Mouse (Mus musculus) c-Kit-negative CD71-positive TER-119-positive erythroid progenitor cells, embryonic 14.5 days (primary cell): Measurements from ENCODE around the gene Fbxw8.

ENCODE experiments used
- DNase-seq: peaks from one replicate; pipeline ENCODE4 v3.0.0-alpha.2; 2013; ENCODE audit warnings: low read depth, low spot score

The Fbxw8 gene

GRCm38 (mm10) chr5:118045385-118045784 lies 109.9 kb downstream of the Fbxw8 start:
- no peak for DNase-seq

GRCm38 (mm10) chr5:118044907-118045306 lies 110.4 kb downstream of the Fbxw8 start:
- DNase-seq: no peak

GRCm38 (mm10) chr5:118043761-118044160 lies 111.5 kb downstream of the Fbxw8 start:
- DNase-seq: no peak

- no peak for DNase-seq
Measured at GRCm38 (mm10) chr5:118042599-118042998, 112.7 kb downstream of the Fbxw8 start.

- no peak for DNase-seq
Measured at GRCm38 (mm10) chr5:118039241-118039668, 116.0 kb downstream of the Fbxw8 start.

- no peak for DNase-seq
Measured at GRCm38 (mm10) chr5:118037798-118038484, 117.3 kb downstream of the Fbxw8 start.

GRCm38 (mm10) chr5:118036888-118037797 lies 118.1 kb downstream of the Fbxw8 start:
- no peak for DNase-seq

- no peak for DNase-seq
Measured at GRCm38 (mm10) chr5:118035786-118036185, 119.5 kb downstream of the Fbxw8 start.

- DNase-seq: no peak
Measured at GRCm38 (mm10) chr5:118034632-118035031, 120.6 kb downstream of the Fbxw8 start.

- no peak for DNase-seq
Measured at GRCm38 (mm10) chr5:118033740-118034139, 121.5 kb downstream of the Fbxw8 start.

- DNase-seq: no peak
Measured at GRCm38 (mm10) chr5:118033328-118033727, 121.9 kb downstream of the Fbxw8 start.

- no peak for DNase-seq
Measured at GRCm38 (mm10) chr5:118031508-118031907, 123.8 kb downstream of the Fbxw8 start.

- DNase-seq: no peak
Measured at GRCm38 (mm10) chr5:118031059-118031458, 124.2 kb downstream of the Fbxw8 start.

- no peak for DNase-seq
Measured at GRCm38 (mm10) chr5:118030022-118030675, 125.1 kb downstream of the Fbxw8 start.

- no peak for DNase-seq
Measured at GRCm38 (mm10) chr5:118029420-118029819, 125.8 kb downstream of the Fbxw8 start.

GRCm38 (mm10) chr5:118029035-118029408 lies 126.2 kb downstream of the Fbxw8 start:
- no peak for DNase-seq

- no peak for DNase-seq
Measured at GRCm38 (mm10) chr5:118028191-118029034, 126.9 kb downstream of the Fbxw8 start.

- DNase-seq: no peak
Measured at GRCm38 (mm10) chr5:118027698-118028190, 127.5 kb downstream of the Fbxw8 start, which contains the start of gene Tesc. Tesc (plus strand) TSS chr5:118027743.

GRCm38 (mm10) chr5:118027101-118027697 lies 128.1 kb downstream of the Fbxw8 start:
- no peak for DNase-seq

- DNase-seq: no peak
Measured at GRCm38 (mm10) chr5:118026343-118026742, 128.9 kb downstream of the Fbxw8 start.

- DNase-seq: no peak
Measured at GRCm38 (mm10) chr5:118025880-118026279, 129.4 kb downstream of the Fbxw8 start.
